Mouse (Mus musculus) stomach, postnatal 0 days (tissue): ENCODE results near the gene Panx3.

Experiments used
- CTCF ChIP-seq: IDR thresholded peaks from 2 replicates; pipeline ENCODE4 v1.5.1; 2016; ENCODE audit warnings: antibody characterized with exemption, low read depth, mild to moderate bottlenecking, moderate library complexity
- EP300 ChIP-seq: optimal IDR thresholded peaks from 2 replicates; pipeline ENCODE3; 2016; ENCODE audit warnings: antibody characterized with exemption

- TF ChIP-seq CTCF (no peak), EP300 (no peak)
Measured at GRCm38 (mm10) chr9:37656439-37656881, 12.6 kb downstream of the Panx3 start.
